Mouse (Mus musculus): ENCODE measurements at regions not wholly inside any gene's neighbourhood (a gene's known extent, or its start where the extent isn't known, plus 50 kb on each side); places are given as distances from the start of the nearest gene placed in this dataset.

DNA sequence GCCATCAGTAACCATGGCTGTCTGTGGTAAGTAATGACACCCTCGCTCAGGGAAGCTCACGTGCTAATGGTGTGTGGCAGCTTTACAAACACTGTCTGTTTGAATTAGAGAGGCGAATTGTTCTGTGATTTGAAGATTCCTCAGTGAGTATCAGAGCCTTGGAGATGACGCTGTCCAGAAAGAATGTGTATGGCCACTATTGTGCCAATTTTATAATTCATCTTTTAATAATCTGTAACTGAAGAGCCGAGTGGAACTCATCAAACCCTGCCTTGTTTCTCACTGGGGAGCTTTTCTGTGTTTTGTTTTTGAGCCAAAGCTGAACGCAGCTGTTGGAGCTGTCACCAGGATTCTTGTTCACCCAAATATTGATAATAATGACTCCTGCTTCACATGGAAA lies 171.7 kb downstream of the Dact1 start:
- DNase-seq (ENCODE audit: low read depth, low spot score) = peak; percentile 66

DNA sequence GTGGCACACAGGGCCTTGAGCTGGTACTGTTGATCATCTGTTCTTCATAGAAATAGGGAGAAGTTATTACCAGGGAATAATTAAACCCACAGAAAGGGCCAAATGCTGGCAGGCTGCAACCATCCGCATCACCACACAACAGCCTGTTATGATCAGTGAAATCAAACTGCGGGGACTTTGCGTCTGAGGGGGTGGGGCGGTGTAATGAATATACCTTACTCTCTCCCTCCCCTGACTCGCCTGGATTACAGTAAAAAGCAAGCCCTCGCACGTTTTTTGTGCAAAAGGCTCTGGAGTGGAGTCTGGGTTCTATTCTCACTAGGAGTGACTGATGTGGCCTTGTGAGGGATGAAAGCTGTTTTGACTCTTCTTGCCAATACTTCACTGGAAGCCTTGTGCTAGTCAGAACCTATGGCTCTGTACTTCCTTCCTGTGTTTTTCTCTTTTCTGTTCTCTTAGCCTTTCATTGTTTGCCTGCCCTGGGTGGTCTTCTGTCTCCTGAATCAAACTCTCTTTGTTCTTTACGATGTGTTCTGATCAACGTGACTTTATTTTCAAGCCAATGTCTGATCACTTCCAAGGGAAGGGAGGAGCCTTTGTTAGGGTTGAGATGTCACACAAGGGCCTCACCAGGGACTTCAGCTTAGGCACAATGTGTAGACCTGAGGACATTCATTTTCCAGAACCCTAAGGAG lies 172.4 kb downstream of the Dact1 start:
- DNase-seq (ENCODE audit: low read depth, low spot score) = no peak

DNA sequence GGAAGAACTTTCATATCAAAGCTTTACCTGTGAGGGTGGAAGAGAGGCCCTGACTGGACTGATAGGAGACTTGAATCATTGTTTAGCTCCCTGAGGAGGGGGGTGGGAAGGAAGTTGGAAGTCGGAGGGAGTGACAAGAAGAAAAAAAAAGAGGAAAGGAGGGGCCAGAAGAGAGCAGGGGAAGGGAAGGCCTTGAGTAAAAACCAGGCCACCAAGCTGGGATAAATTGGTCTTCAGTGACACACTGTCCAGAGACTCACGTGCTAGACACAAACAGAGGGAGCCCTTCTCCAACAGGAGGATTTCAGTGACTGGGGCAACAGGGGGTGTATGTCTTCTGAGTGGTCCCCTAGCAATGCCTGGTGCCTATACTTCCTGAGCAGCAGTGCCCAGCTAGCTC lies 172.9 kb downstream of the Dact1 start:
- DNase-seq (ENCODE audit: low read depth, low spot score) = no peak

DNA sequence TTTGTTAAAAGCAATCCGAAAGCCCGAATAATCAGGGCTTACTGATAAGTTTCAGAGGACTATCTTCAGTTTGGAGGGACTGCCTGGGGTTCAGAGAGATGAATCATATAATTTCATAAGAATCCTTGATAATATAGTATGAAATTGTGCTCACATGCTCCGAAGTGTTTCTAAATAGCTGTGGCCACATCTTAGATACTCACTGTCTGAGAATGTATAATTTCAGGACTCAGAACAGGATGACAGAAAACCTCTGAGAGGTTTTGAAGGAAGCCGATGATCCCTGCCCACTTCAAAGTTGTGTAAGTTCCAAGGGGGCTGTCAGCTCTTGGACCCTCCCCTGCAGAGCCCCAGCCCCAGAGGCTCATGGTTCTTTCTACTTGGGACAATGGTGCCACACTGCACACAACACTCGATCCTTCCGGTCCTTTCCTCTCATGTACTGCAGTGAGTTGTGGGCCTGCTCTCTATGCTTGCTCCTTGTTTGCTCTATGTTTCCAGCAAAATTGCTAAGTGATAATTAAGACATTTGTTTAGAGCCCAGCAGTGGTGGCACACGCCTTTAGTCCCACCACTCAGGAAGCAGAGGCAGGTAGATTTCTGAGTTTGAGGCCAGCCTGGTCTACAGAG lies 174.0 kb downstream of the Dact1 start:
- no peak for DNase-seq (ENCODE audit: low read depth, low spot score)

DNA sequence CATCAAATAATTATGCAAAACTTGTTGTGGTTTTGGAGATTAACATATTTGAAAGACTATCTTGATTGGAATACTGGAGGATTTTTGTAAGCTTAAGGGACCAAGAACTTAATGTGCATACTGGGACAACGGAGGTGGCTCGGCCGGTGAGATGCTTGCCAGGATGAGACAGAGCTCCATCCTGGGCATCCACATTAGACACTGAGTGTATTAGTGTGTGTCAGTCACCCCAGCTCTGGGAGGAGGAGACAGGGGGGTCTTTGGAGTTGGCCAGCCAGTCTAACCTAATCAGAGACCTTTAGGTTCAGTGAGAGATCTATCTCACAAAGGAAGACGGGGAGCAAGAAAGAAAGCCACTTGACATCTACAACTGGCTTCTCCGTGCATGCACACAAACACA lies 174.6 kb downstream of the Dact1 start:
- DNase-seq (ENCODE audit: low read depth, low spot score) = no peak

DNA sequence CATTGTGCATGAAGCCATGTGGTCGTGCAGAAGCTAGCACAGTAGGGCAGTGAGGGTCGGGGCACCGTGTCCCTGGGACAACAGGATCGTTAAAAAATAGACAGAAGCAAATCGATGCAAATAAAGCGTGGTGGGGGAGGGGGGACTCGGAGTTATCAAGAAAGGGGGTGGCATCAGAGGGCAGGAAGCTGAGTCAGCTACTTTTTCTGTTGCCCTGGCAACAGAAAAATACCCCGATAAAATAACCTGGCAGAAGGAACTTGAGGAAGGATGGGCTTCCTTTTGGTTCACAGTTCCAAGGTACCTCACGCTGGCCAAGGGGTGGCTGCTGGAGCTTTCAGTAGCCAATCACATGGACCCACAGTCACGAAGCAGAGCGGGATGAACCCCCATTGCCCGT lies 176.4 kb downstream of the Dact1 start:
- no peak for DNase-seq (ENCODE audit: low read depth, low spot score)

DNA sequence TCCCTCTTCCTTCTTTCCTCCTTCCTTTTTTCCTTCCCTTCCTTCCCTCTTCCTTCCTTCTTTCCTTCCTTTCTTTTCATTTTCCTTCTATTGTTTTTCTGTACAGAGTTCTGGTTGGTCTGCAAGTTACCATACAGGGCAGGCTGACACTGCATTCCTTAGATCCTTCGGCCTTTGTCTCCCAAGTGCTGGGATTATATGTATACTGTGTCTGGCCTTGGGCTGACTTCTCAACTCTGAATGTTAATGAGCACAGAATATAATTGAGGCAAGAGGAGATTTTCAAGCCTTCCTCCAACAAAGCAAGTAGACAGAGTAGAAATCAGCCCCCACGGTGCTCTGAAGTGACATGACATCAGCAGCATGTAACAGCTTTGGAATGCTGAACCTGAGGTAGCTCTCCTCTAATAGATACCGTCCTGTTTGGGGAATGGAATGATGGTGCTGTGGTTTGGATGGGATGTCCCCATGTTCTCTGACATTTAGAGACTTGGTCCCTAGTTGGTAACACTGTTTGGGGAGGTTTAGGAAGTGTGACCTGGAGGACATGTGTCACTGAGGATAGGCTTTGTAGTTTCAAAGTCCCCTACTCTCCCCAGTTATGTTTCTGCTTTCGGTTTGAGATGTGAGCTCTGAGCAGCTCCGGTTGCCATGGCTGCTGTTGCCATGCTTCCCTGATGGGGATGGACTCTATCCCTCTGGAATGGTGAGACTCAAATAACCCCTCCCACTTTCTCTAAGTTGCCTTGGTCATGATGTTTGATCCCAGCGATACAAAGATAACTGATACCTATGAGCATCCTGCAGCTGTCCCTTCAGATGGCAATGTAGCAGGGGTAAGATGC lies 178.1 kb downstream of the Dact1 start:
- no peak for DNase-seq (ENCODE audit: low read depth, low spot score)

DNA sequence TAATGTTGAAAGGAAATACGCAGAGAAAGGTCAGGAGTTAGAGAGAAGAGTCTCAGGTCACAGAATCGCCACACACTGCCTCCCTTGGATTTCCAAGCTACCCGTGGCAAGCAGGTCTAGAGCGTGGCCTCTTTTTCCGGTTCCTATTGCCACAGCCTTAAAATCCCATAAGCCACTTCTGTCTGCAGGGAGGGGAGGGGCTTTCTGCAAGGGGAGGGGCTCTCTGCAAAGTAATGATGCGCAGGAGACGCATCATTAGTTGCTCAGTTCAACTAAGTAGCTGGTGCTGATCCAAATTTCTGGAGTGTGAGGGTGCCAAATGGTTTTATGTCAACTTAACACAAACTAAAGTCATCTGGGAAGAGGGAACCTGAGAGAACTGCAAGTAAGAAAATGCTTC lies 179.6 kb downstream of the Dact1 start:
- DNase-seq (ENCODE audit: low read depth, low spot score) = no peak

DNA sequence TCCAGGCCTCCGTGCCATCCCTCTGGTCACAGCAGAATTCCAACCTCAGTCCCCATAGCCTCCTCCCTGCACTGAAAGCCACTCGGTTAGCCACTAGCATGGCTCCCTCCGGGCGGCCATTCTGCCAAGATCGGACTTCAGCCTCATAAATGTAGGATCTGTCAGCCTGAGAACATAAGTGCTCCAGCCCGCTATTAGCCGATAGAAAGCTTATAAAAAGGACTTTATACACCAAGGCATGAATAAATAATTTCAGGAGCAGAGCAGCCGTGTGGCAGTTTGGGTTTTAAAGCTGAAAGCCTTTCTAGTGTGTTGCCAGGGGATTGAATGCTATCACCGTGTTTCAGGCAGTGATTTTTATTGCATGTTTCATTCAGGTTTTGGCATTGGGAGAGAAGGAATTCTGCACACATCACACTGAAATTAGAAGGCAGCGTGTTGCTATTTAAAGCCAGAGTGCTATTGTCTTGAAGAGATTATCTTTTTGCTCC lies 185.2 kb downstream of the Dact1 start:
- DNase-seq (ENCODE audit: low read depth, low spot score) = no peak

DNA sequence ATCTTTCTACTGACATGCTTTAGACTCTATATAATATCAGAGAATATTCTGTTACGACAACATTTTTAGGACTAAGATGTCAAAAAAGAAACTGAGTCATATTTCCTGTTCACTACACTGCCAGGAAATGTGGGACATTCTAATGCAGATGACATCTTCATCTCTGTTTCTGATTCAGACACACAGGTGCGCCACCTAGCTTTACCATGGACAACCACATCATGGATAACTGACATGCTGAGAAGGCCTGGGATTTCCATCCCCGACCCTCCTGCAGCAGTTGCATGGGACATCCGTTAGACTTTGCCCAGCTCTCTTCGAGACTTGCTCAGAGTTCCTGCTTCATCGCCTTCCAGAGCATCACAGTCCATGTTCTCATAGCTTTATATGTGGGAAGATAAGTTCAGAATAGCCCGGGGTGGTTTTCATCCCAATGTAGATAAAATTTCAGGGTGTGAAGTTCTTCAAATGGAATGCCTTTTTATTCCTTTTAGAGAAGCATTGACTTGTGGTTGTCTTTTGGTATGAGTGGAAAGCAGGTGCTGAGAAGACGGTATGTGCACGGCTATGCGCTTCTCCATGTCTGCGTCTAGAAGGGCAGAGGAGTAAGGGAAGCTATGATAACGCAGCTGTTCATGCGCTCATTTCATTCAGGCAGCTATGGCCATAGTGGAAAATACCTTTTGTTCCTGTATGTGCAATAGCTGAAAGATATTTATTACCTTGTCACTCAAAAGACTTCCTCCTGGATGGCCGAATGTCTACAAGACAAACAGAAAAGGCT lies 188.8 kb downstream of the Dact1 start:
- DNase-seq (ENCODE audit: low read depth, low spot score) = no peak

DNA sequence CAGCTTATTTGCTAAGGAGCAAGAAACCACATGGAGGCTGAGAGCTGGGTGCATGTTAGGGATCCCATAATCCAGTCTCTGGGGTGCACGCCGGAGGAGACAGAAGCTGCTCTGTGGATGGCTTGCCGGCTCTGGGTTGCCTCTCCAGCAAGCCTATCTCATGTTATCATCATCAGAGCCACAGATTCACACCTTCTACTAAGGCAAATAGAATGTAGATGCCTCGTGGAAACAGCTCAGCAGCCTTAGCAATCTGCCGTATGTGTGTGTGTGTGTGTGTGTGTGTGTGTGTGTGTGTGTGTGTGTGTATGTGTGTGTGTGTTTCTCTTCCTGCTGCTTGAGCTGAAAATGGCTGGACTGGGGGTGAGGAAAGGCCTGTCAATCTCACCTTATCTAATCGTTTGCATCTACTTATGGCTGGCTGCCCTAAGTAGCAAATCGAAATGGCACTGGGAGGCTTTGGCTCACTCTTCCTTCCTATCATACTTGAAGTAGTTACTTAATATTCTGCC lies 191.7 kb downstream of the Dact1 start:
- no peak for DNase-seq (ENCODE audit: low read depth, low spot score)

DNA sequence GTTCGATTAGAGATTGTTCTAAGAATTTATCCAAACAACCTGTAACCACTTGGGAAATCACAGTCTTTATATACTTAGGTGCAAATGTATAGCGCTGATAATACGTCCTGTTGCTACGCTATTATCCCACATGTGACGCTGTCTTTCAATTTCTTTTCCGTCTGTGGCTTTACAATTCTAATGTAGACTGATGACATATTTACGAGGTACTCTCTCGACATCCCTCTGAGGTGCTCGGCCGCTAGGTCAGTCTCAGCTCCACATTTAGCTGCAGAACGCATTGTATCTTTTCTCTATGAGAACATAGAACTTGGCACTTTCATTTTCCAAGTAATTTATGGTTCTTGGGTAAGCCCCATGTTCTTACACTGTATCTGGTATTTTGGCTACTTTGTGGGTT lies 193.6 kb downstream of the Dact1 start:
- no peak for DNase-seq (ENCODE audit: low read depth, low spot score)

DNA sequence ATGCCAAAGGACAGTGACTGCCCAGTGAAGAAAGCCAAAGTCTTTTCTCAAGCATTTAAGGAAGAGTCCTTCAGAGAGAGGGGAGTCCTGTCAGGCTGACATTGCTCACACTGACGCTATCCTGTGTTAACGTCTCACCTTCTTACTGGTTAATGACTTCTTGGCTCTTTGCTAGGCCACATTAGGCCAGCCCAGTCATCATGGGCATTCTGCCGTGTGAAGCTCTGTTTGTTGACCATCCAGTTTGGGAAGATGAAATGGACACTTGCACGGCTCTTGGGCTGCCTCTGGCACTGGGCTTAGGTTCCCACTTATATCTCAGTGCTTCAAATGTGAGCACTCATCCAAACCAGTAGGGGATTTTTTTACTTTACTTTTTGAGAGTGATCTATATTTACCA lies 196.5 kb downstream of the Dact1 start:
- DNase-seq (ENCODE audit: low read depth, low spot score) = no peak

DNA sequence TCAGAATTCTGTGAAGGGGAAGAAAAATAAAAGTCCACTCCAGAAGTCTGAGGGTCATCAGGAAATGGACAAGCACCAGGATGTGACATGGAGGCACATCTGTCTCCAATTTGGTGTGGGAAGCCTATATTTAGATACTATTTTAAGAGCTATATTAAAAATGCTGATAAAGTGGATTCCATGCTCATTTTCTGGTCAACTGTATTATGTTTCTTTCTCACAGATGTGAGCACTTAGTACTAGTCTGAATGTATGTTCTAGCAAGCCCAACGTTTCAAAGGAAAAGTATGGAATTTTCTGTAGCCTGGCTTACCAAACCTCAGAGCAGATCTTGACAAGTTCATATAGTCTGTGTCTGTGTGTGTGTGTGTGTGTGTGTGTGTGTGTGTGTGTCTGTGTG lies 197.0 kb downstream of the Dact1 start:
- no peak for DNase-seq (ENCODE audit: low read depth, low spot score)

DNA sequence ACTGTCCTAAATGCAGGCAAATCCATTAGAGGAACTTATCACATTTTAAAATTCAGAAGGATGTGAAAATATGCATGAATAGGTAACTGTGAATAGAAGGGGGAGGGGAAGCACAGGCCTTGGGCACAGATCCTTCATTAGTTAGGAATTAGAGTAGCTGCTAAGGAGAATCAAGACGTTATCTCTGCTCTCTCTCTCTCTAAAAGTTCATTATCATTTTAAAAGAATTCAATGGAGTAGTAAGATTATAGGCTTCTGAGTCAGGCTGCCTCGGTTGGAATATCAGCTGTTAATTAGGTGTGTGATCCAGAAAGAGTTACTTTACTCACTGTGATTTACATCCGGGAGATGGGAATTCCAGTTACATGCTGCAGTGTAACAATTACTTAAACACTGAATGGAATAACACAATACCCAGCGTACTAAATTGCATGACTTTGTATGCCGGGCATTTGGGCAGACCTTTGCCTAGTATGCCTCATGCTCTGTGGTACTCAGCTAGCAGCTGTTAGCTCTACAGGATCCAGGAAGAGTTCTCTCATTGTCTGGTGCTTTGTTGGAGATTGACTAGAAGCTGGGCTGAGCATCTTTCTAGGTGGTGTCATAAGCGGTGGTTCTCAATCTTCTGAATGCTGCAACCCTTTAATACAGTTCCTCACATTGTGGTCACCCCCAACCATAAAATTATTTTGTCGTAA lies 203.4 kb downstream of the Dact1 start:
- no peak for DNase-seq (ENCODE audit: low read depth, low spot score)

DNA sequence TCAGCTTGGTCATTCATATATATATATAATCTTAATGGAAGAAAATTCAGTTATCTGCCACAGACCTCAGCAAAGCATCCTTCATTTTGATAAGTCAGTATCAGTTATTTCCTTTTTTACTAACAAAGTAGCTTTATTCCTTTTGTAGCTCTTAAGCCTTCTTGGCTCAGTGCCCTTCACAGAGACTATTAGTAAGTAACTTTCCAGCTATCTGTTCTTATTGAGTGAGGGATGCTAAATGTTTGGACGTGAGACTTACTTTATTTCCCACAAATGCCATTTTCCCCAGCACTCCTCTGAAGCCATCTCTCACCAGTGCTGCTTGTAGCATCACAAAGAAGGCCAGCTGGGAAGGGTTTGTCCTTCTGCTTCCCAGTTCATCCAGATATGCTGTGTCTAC lies 209.8 kb downstream of the Dact1 start:
- no peak for DNase-seq (ENCODE audit: low read depth, low spot score)

DNA sequence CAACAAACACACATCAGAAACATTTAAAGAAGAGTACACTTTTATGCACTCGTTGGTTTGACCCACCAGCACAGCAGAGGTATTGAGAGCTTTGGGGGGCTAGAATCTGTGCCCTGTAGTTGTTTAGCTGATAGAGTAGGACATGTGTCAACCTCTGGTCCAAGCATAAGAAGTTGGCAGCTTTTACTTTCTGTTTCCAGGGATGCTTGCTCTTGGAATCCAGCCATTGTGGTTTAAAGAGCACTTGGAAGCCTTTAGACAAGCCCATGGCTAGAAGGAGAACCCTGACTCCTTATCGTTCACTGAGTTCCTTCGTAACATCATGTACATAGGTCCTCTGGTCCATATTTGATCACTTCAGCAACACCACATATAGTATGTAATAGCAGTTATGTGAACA lies 212.3 kb downstream of the Dact1 start:
- DNase-seq (ENCODE audit: low read depth, low spot score) = no peak

DNA sequence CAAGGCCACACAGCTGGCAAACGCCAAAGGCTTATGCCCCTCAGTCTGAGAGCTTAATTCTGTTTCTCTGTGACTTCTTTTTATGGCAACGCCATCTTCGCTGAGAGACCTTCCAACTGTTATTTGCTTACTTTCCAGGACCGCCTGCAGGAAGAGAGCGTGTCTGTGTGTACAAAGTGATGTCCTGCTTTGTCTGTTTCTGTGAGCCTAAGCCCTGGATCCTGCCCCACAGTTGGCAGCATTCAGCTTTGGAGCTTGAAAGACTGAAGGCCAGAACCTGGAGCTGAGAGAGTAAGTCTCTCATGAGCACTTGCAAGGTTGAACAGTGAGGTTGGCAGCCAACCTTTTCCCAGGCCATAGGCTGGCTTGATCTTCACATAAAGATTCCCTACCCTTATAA lies 212.8 kb downstream of the Dact1 start:
- DNase-seq (ENCODE audit: low read depth, low spot score) = no peak

DNA sequence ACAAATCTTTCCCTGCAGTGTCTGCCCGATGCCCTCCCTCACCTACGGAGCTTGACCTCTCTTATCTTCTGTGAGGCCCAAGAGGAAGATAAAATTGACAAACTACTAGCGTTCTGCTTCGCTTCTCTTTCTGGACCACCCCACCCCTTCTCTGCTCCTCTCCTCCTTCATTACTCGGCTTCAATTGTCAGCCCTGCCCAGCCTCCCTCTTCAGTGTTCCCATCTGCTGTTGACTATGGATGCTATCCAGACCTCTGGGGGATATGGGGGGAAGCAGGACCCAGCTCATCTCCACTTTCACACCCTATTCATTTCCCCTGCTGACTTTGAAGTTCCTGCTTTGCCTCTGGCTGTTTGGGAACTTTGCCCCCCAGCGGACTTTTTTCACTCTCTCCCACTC lies 214.5 kb downstream of the Dact1 start:
- no peak for DNase-seq (ENCODE audit: low read depth, low spot score)

DNA sequence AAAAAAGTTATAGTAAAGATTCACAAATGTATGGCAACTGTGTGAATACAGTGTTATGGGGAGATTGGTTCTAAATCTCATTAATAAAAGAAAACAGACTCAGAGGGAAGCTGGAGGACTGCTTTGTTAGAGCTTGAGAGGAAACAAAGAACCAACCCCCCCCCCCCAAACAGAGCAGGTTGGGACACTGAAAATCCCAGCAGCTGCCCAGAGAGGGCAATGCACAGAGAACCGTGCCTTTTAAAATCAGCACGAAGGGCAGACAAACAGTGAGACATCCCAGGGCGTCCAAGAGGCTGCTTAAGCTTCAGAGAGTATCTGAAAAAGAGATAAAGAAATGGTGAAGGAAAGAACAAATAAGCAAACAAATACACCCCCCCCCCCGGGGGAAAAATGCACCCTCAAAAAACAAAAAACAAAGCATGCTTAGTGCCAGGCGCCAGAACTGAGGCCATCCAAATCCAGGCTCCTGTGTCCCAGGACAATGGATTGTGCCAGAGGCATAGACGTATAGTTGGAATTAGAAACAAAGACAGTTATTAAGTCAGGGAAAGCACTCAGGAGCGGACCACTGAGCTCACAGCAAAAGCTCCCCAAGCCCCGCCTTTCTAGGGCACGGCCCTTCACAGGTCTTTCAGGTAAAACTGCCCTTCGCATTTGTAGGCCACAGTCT lies 215.7 kb downstream of the Dact1 start:
- no peak for DNase-seq (ENCODE audit: low read depth, low spot score)

DNA sequence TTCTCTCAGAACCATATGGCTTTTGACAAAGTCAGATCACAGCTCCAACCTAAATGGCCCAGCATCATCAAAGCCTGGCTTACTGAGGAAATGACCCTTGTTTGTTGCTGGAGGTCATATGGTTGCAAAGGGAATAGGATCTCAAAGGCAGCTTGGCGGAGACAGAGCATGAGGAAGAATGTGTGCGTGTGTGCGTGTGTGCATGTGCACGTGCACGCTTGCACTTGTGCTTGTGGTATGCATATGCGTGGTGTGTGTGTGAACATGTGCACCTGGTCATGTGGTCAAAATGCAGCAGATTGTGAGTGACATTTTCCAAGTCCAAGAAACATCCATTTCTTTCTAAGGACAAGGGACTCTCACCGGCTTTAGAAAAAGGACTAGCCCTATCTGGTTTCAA lies 216.9 kb downstream of the Dact1 start:
- DNase-seq (ENCODE audit: low read depth, low spot score) = no peak

Measured in skeletal muscle tissue, adult 2 months (tissue).